Mouse (Mus musculus): Measurements from ENCODE around the gene Vmn2r69. TPM values are rescaled to one million over a fixed set of nuclear protein-coding genes. Genes with fewer than 3 reads are reported as not detected.

Gene Vmn2r69
- not detected in 2 replicates for polyA plus RNA-seq (2014; fragmentation: Nextera tagmentation; extraction: Ambion mirVana)

GRCm38 (mm10) chr7:85415820-85416219 is at the start of gene Vmn2r69:
Gene Vmn2r69, minus strand, starts transcription at chr7:85415920.
- ATAC-seq (no peak), DNase-seq (ENCODE audit: low spot score) (no peak)
- Histone ChIP-seq H3K27ac (ENCODE audit: low read depth, low read length) (no peak within 1 kb of the TSS), H3K27me3 (replicated peaks; ENCODE audit: control insufficient read depth, insufficient read depth, low read length) (no peaks in the 10 kb centered on the region), H3K4me2 (ENCODE audit: low read length) (no peak within 1 kb of the TSS), H3K36me3 (ENCODE audit: control insufficient read depth, insufficient read depth, low read length) (no peaks in the 10 kb centered on the region), H3K4me1 (ENCODE audit: control insufficient read depth, insufficient read depth, low read length) (no peaks in the 10 kb centered on the region), H3K9me3 (replicated peaks; ENCODE audit: control insufficient read depth, low read length) (0 out of 2 replicates have a peak, but pooled peaks cover 2% of the 10 kb centered on the region), H3K9ac (ENCODE audit: low read length) (no peak within 1 kb of the TSS), H3K4me3 (ENCODE audit: low read depth, low read length) (no peak within 1 kb of the TSS)
- 73% methylated on average over 3 of the region's 3 CpGs for WGBS

Other genes with a start within 250 kb of the Vmn2r69 start
- not detected in 2 replicates for gene Vmn2r68, start 178.1 kb downstream of the Vmn2r69 start, polyA plus RNA-seq (2014; fragmentation: Nextera tagmentation; extraction: Ambion mirVana)
- gene Vmn2r71, start 147.2 kb upstream of the Vmn2r69 start, polyA plus RNA-seq (2014; fragmentation: Nextera tagmentation; extraction: Ambion mirVana) = not detected in 2 replicates
- not detected in 2 replicates for gene Vmn2r70, start 153.3 kb upstream of the Vmn2r69 start, polyA plus RNA-seq (2014; fragmentation: Nextera tagmentation; extraction: Ambion mirVana)